Mouse (Mus musculus) embryonic facial prominence, embryonic 11.5 days (tissue): Measurements from ENCODE around the gene Sco1. TPM values are rescaled to one million over a fixed set of nuclear protein-coding genes. Genes with fewer than 3 reads are reported as not detected.

ENCODE experiments used
- ATAC-seq: fragments of 200-750 bp; cut with Nextera tagmentation; replicated peaks from 2 replicates; pipeline ENCODE4 v1.8.0; 2017; ENCODE audit warnings: low read depth; ENCODE audit not compliant: insufficient number of reproducible peaks, low FRiP score, low TSS enrichment
- DNase-seq: peaks from one replicate; pipeline ENCODE4 v3.0.0-alpha.2; 2015; ENCODE audit warnings: low spot score
- H3K27ac ChIP-seq: fragments of 300-500 bp; sonication (generic); replicated peaks from 2 replicates; pipeline ENCODE4 v1.5.1; 2014; ENCODE audit warnings: mild to moderate bottlenecking, low read depth, low read length, control low read depth
- H3K27me3 ChIP-seq: fragments of 300-500 bp; sonication (generic); 2 replicates; pipeline ENCODE4 v1.6.1; 2014; ENCODE audit warnings: mild to moderate bottlenecking, low read length, moderate library complexity, mixed read lengths; ENCODE audit not compliant: control insufficient read depth, insufficient read depth
- H3K36me3 ChIP-seq: fragments of 300-500 bp; sonication (generic); replicated peaks from 2 replicates; pipeline ENCODE4 v1.6.1; 2014; ENCODE audit warnings: low read depth, mild to moderate bottlenecking, low read length, moderate library complexity, mixed read lengths; ENCODE audit not compliant: control insufficient read depth, insufficient read depth
- H3K4me1 ChIP-seq: fragments of 300-500 bp; sonication (generic); 2 replicates; pipeline ENCODE4 v1.6.1; 2014; ENCODE audit warnings: low read length, mixed read lengths; ENCODE audit not compliant: control insufficient read depth, insufficient read depth
- H3K4me2 ChIP-seq: fragments of 300-500 bp; sonication (generic); 2 replicates; pipeline ENCODE4 v1.6.1; 2014; ENCODE audit warnings: low read depth, mild to moderate bottlenecking, control low read depth, low read length, moderate library complexity
- H3K4me3 ChIP-seq: fragments of 300-500 bp; sonication (generic); 2 replicates; pipeline ENCODE4 v1.5.1; 2014; ENCODE audit warnings: low read depth, low read length, control low read depth
- H3K9ac ChIP-seq: fragments of 300-500 bp; sonication (generic); replicated peaks from 2 replicates; pipeline ENCODE4 v1.6.1; 2014; ENCODE audit warnings: mild to moderate bottlenecking, control low read depth, low read length
- H3K9me3 ChIP-seq: fragments of 300-500 bp; sonication (generic); replicated peaks from 2 replicates; pipeline ENCODE4 v1.6.1; 2016; ENCODE audit warnings: mild to moderate bottlenecking, low read length, inconsistent platforms, mixed read lengths; ENCODE audit not compliant: control insufficient read depth
- WGBS: fragments of 180-500 bp; shearing (Covaris S2); extraction: QIAGEN DNeasy Blood & Tissue Kit; methylation state at CpG from one replicate; pipeline ENCODE4 v1.1.7; 2014; 5-methylcytosine and 5-hydroxymethylcytosine counted together
- polyA plus RNA-seq: library from polyadenylated mRNA; unstranded; fragments of >200 nt; fragmentation: Nextera tagmentation; extraction: Ambion mirVana; gene quantifications from 2 replicates; pipeline ENCODE4 v1.2.1, GENCODE M21; 2014

Sco1 gene
- 20.6 and 21.9 TPM in 2 replicates for polyA plus RNA-seq

DNA sequence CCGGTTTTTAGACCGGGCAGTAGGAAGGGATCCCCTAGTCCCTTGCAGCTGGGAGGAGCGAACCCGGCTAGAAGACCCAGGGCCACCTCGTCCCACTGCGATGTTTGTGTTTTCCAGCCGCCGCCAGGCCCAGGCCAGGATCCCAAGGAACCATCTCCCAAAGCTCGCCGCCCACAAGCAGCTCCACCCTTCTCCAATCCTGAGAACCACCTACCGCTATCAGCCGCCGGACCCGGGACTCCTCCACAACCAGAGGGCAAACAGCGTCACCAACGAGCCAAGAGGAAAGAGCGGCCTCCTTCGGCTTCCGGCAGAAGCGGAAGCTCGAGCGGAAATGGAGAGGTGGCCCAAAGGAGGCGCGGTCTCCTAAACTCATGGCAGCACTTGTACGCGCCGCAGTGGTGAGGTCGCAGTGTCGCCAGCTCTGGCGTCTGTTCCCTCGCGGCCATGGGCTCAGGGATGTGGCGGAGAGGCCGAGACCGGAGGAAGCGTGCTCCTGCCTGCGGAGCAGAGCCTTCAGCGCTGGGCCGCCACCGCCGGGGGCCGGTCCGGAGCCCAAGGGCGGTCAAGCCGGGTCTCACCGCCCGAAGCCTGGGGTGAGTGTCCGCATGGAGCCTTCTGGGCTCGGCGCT lies at the start of gene Sco1, which contains the start of gene Adprm:
Gene Sco1, plus strand, starts transcription at position 350 of the 632 bp plus-strand sequence.
Gene Adprm, minus strand, starts transcription at position 274 of the 632 bp plus-strand sequence.
- WGBS: under 1% methylated on average over 50 of the region's 50 CpGs
- H3K9me3 ChIP-seq: no peaks in the 10 kb centered on the region
- ATAC-seq (peak; percentile 92), DNase-seq (peak; percentile 93)
- H3K4me1 ChIP-seq: no peaks in the 10 kb centered on the region
- H3K36me3 ChIP-seq: peaks cover under 1% of the 10 kb centered on the region; the same call in 1 of the 2 replicates
- H3K9ac ChIP-seq: peak within 1 kb of the TSS; percentile 80
- no peaks in the 10 kb centered on the region for H3K27me3 ChIP-seq
- H3K27ac ChIP-seq: 0 out of 2 replicates have a peak within 1 kb of the TSS, but pooled peaks have one; percentile 41
- H3K4me2 ChIP-seq: peak within 1 kb of the TSS; percentile 71
- H3K4me3 ChIP-seq: peak within 1 kb of the TSS; percentile 93

- no peak for DNase-seq
- Histone ChIP-seq H3K4me3 (no peak overlapping the region), H3K4me1 (no peaks in the 10 kb centered on the region), H3K9ac (no peak overlapping the region), H3K27ac (no peak overlapping the region), H3K9me3 (no peaks in the 10 kb centered on the region), H3K27me3 (no peaks in the 10 kb centered on the region), H3K4me2 (no peak overlapping the region), H3K36me3 (no peaks in the 10 kb centered on the region)
- WGBS: 81% methylated on average over 2 of the region's 2 CpGs
- ATAC-seq: no peak
These were observed 49.6 kb upstream of the Sco1 start for GRCm38 (mm10) chr11:67002911-67003310.

DNA sequence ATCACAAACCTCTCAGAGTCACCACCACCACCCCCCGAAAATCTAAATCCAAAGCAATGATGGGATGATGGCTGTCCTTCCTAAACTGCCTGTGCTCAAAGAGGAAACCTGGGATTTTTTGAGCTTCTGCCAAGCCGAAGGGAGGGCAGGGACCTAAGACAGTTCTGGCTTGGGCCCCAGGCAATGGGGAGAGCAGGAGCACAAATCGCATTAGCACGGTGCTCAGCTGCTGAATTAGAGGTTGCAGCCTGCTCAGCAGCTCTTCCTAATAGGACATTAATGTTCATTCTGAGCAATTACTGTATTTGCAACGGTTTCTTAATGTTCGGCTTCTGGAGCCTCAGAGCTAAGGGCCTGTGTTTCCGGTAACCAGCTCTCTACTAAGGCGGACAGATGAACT lies 44.5 kb upstream of the Sco1 start:
- 58% methylated on average over 8 of the region's 8 CpGs for WGBS
- no peaks in the 10 kb centered on the region for H3K36me3 ChIP-seq
- DNase-seq (no peak), ATAC-seq (no peak)
- H3K4me2 ChIP-seq: no peak overlapping the region
- H3K4me3 ChIP-seq: no peak overlapping the region
- no peak overlapping the region for H3K27ac ChIP-seq
- no peaks in the 10 kb centered on the region for H3K4me1 ChIP-seq
- no peaks in the 10 kb centered on the region for H3K9me3 ChIP-seq
- no peak overlapping the region for H3K9ac ChIP-seq
- H3K27me3 ChIP-seq: no peaks in the 10 kb centered on the region

GRCm38 (mm10) chr11:67008528-67008927 lies 43.9 kb upstream of the Sco1 start:
- Histone ChIP-seq H3K36me3 (no peaks in the 10 kb centered on the region), H3K27ac (no peak overlapping the region), H3K4me2 (no peak overlapping the region), H3K9me3 (no peaks in the 10 kb centered on the region), H3K4me1 (no peaks in the 10 kb centered on the region), H3K4me3 (no peak overlapping the region), H3K9ac (no peak overlapping the region), H3K27me3 (no peaks in the 10 kb centered on the region)
- ATAC-seq: no peak
- WGBS: 92% methylated on average over 4 of the region's 4 CpGs
- no peak for DNase-seq

GRCm38 (mm10) chr11:67010430-67010829 lies 42.0 kb upstream of the Sco1 start:
- no peaks in the 10 kb centered on the region for H3K4me1 ChIP-seq
- DNase-seq (peak; percentile 59), ATAC-seq (no peak)
- H3K27me3 ChIP-seq: no peaks in the 10 kb centered on the region
- no peak overlapping the region for H3K27ac ChIP-seq
- no peaks in the 10 kb centered on the region for H3K9me3 ChIP-seq
- WGBS: 4% methylated on average over 8 of the region's 8 CpGs
- no peak overlapping the region for H3K4me3 ChIP-seq
- H3K9ac ChIP-seq: no peak overlapping the region
- no peak overlapping the region for H3K4me2 ChIP-seq
- H3K36me3 ChIP-seq: no peaks in the 10 kb centered on the region

DNA sequence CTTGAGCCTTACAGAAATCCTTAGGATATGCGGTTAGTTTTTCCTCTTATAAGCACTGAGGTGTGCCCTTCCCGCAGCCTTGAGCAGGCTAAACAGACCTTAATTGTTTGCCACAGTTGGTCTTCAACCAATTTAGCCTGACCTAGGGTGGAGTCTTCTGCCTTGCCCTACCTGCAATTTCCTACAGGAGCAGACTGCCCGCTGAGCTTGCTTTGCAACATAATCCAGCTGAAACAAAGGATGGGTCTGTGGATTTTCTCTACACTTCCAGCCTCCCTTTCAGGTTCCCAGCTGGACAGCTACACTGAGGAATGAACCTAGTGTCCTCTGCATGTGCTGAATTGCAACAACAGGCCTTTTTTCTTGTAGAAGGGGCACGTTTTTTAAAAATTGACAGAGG lies 40.8 kb upstream of the Sco1 start:
- H3K9me3 ChIP-seq: no peaks in the 10 kb centered on the region
- no peaks in the 10 kb centered on the region for H3K4me1 ChIP-seq
- 23% methylated on average over 4 of the region's 4 CpGs for WGBS
- DNase-seq (no peak), ATAC-seq (no peak)
- H3K27ac ChIP-seq: no peak overlapping the region
- H3K9ac ChIP-seq: no peak overlapping the region
- H3K27me3 ChIP-seq: no peaks in the 10 kb centered on the region
- no peaks in the 10 kb centered on the region for H3K36me3 ChIP-seq
- H3K4me3 ChIP-seq: no peak overlapping the region
- no peak overlapping the region for H3K4me2 ChIP-seq

DNA sequence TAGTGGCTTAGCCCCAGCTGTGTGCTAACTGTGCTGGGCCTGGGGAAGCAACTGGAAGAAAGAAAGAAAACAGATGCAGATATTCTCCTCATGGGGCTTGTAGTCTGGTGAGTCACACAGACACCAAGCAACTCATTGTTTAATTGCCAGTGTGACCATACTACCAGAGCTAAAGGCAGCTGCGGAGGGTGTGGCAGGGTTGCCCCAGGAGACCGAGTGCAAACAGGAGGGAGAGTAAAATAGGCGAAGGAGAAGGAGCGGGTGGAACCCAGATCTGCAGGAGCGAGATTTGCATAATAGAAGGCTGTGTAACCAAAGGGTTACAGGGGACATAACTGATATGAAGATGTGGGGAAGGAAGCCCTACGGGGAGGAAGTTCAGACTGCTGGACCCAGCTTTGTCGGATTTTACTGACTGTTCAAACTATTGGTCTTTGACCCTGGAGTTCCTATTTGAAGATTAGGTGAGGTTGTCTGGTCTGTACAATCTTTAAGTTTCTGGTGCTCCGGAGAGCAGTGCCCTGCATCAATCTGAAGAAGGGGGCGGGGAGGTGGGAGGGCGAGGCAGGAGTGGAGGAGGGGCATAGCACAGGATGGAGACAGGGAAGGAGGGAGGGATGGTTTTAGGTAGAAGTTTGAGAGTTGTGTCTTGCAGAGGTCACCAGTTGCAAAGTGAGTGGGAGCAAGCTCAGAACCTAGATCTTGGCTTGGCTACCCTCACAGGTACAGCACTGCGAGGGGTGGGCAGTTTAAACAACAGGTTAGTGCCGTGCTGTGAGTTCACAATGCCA lies 34.5 kb upstream of the Sco1 start:
- WGBS: 2% methylated on average over 12 of the region's 12 CpGs
- no peaks in the 10 kb centered on the region for H3K9me3 ChIP-seq
- H3K27me3 ChIP-seq: no peaks in the 10 kb centered on the region
- no peak overlapping the region for H3K4me2 ChIP-seq
- H3K36me3 ChIP-seq: no peaks in the 10 kb centered on the region
- 0 out of 2 replicates have a peak, but pooled peaks have one; percentile 54 for ATAC-seq
- no peaks in the 10 kb centered on the region for H3K4me1 ChIP-seq
- no peak overlapping the region for H3K9ac ChIP-seq
- no peak overlapping the region for H3K27ac ChIP-seq
- DNase-seq: no peak
- H3K4me3 ChIP-seq: no peak overlapping the region
